Comparison of ENCODE assay signal across 14 mouse cellular contexts in genomic region chr8:60810955-60811354, GRCm38 (mm10).
A peak's percentile ranks its signal among the peaks of the same experiment; 100 is the strongest.
DNase-seq lines count a peak whose midpoint lies in the region; ATAC-seq and TF ChIP-seq lines count a peak whose summit lies in the region.
"Had no signal": no experiment of that assay in that cellular context is flagged by ENCODE, and none has a peak within 500 bp of the region (broad histone marks: within the 10 kb centered on the region; RNA-seq: fewer than 3 reads in every experiment).

No protein-coding gene starts in this region.

- H3K9me3 ChIP-seq in midbrain, embryonic 11.5 days (ENCODE audit: control insufficient read depth, low read length): no peaks in the 10 kb centered on the region
- H3K9me3 ChIP-seq in midbrain, embryonic 10.5 days (replicated peaks): no peaks in the 10 kb centered on the region
- no peaks in the 10 kb centered on the region for H3K9me3 ChIP-seq in forebrain, embryonic 14.5 days (replicated peaks; ENCODE audit: control insufficient read depth, low read length)
- no peaks in the 10 kb centered on the region for H3K9me3 ChIP-seq in hindbrain, postnatal 0 days (ENCODE audit: low read length)
- H3K9me3 ChIP-seq in liver, embryonic 11.5 days (ENCODE audit: control insufficient read depth, low read length): no peaks in the 10 kb centered on the region
- H3K9me3 ChIP-seq: embryonic facial prominence, embryonic 12.5 days; heart, embryonic 13.5 days; limb, embryonic 13.5 days had no signal

- H3K4me2 ChIP-seq in midbrain, embryonic 11.5 days: no peak overlapping the region
- H3K4me2 ChIP-seq in forebrain, embryonic 14.5 days (ENCODE audit: low read length): no peak overlapping the region
- no peak overlapping the region for H3K4me2 ChIP-seq in hindbrain, postnatal 0 days (ENCODE audit: low read depth, low read length)
- H3K4me2 ChIP-seq in liver, embryonic 11.5 days: no peak overlapping the region
- H3K4me2 ChIP-seq: embryonic facial prominence, embryonic 12.5 days; heart, embryonic 13.5 days; limb, embryonic 13.5 days had no signal

- no peaks in the 10 kb centered on the region for H3K4me1 ChIP-seq in midbrain, embryonic 11.5 days (ENCODE audit: control insufficient read depth, insufficient read depth, low read length)
- H3K4me1 ChIP-seq in midbrain, embryonic 10.5 days: peaks cover 7% of the 10 kb centered on the region; the same call in 1 of the 2 replicates
- 0 out of 2 replicates have a peak, but pooled peaks cover 4% of the 10 kb centered on the region for H3K4me1 ChIP-seq in forebrain, embryonic 14.5 days (ENCODE audit: control insufficient read depth, insufficient read depth, low read length)
- no peaks in the 10 kb centered on the region for H3K4me1 ChIP-seq in hindbrain, postnatal 0 days (ENCODE audit: insufficient read depth, low read length)
- no peaks in the 10 kb centered on the region for H3K4me1 ChIP-seq in liver, embryonic 11.5 days (replicated peaks; ENCODE audit: control insufficient read depth, insufficient read depth, low read length)
- H3K4me1 ChIP-seq: embryonic facial prominence, embryonic 12.5 days; heart, embryonic 13.5 days; limb, embryonic 13.5 days had no signal

- peak; percentile 64; the same call in 1 of the 2 replicates for ATAC-seq in midbrain, embryonic 11.5 days (ENCODE audit: low FRiP score)
- ATAC-seq in forebrain, embryonic 14.5 days: peak; percentile 54; the same call in 1 of the 2 replicates
- peak; percentile 82 for ATAC-seq in hindbrain, postnatal 0 days
- no peak for ATAC-seq in liver, embryonic 11.5 days (replicated peaks; ENCODE audit: low FRiP score)

- TF ChIP-seq CTCF in hindbrain, postnatal 0 days (IDR thresholded peaks at IDR 0.05; ENCODE audit: low read depth): no peak

- WGBS in midbrain, embryonic 11.5 days: 44% methylated on average over 4 of the region's 4 CpGs
- 48% methylated on average over 4 of the region's 4 CpGs for WGBS in midbrain, embryonic 10.5 days
- 8% methylated on average over 4 of the region's 4 CpGs for WGBS in forebrain, embryonic 14.5 days
- WGBS in hindbrain, postnatal 0 days: 11% methylated on average over 4 of the region's 4 CpGs
- 82% methylated on average over 4 of the region's 4 CpGs for WGBS in liver, embryonic 11.5 days

- no peaks in the 10 kb centered on the region for H3K27me3 ChIP-seq in midbrain, embryonic 11.5 days (ENCODE audit: control insufficient read depth, insufficient read depth, low read length)
- no peaks in the 10 kb centered on the region for H3K27me3 ChIP-seq in midbrain, embryonic 10.5 days (ENCODE audit: low read depth, poor library complexity, severe bottlenecking)
- H3K27me3 ChIP-seq in forebrain, embryonic 14.5 days (replicated peaks; ENCODE audit: control insufficient read depth, insufficient read depth, low read length): no peaks in the 10 kb centered on the region
- no peaks in the 10 kb centered on the region for H3K27me3 ChIP-seq in hindbrain, postnatal 0 days (ENCODE audit: insufficient read depth, low read length)
- H3K27me3 ChIP-seq in liver, embryonic 11.5 days (replicated peaks; ENCODE audit: control insufficient read depth, insufficient read depth, low read length): no peaks in the 10 kb centered on the region
- H3K27me3 ChIP-seq: embryonic facial prominence, embryonic 12.5 days; heart, embryonic 13.5 days; limb, embryonic 13.5 days had no signal

- H3K9ac ChIP-seq in midbrain, embryonic 11.5 days (ENCODE audit: low read length): no peak overlapping the region
- no peak overlapping the region for H3K9ac ChIP-seq in forebrain, embryonic 14.5 days (ENCODE audit: low read length)
- H3K9ac ChIP-seq in hindbrain, postnatal 0 days (replicated peaks; ENCODE audit: low read length): no peak overlapping the region
- no peak overlapping the region for H3K9ac ChIP-seq in liver, embryonic 11.5 days (ENCODE audit: low read depth, low read length)
- H3K9ac ChIP-seq: embryonic facial prominence, embryonic 12.5 days; heart, embryonic 13.5 days; limb, embryonic 13.5 days had no signal

- no peak overlapping the region for H3K27ac ChIP-seq in midbrain, embryonic 11.5 days (ENCODE audit: low read depth, low read length)
- no peak overlapping the region for H3K27ac ChIP-seq in midbrain, embryonic 10.5 days (replicated peaks)
- no peak overlapping the region for H3K27ac ChIP-seq in forebrain, embryonic 14.5 days (ENCODE audit: low read depth, low read length)
- H3K27ac ChIP-seq in hindbrain, postnatal 0 days: no peak overlapping the region
- H3K27ac ChIP-seq in liver, embryonic 11.5 days (ENCODE audit: low read depth, low read length): no peak overlapping the region
- H3K27ac ChIP-seq: embryonic facial prominence, embryonic 12.5 days; heart, embryonic 13.5 days; limb, embryonic 13.5 days had no signal

- no peaks in the 10 kb centered on the region for H3K36me3 ChIP-seq in midbrain, embryonic 11.5 days (ENCODE audit: control insufficient read depth, insufficient read depth, low read length)
- H3K36me3 ChIP-seq in midbrain, embryonic 10.5 days: no peaks in the 10 kb centered on the region
- H3K36me3 ChIP-seq in forebrain, embryonic 14.5 days (ENCODE audit: control insufficient read depth, insufficient read depth, low read length): no peaks in the 10 kb centered on the region
- H3K36me3 ChIP-seq in hindbrain, postnatal 0 days (ENCODE audit: insufficient read depth, low read length): no peaks in the 10 kb centered on the region
- H3K36me3 ChIP-seq in liver, embryonic 11.5 days (ENCODE audit: control insufficient read depth, insufficient read depth, low read length): no peaks in the 10 kb centered on the region
- H3K36me3 ChIP-seq: embryonic facial prominence, embryonic 12.5 days; heart, embryonic 13.5 days; limb, embryonic 13.5 days had no signal

- peak; percentile 84 for DNase-seq in midbrain, embryonic 11.5 days (ENCODE audit: low spot score, missing footprints)
- DNase-seq in midbrain, embryonic 10.5 days (ENCODE audit: low spot score): no peak
- DNase-seq in forebrain, embryonic 14.5 days (ENCODE audit: low spot score): peak; percentile 50
- DNase-seq in hindbrain, postnatal 0 days (ENCODE audit: low spot score): peak; percentile 50
- peak; percentile 43 for DNase-seq in retina, embryonic 14.5 days (ENCODE audit: low spot score)
- DNase-seq in liver, embryonic 11.5 days (ENCODE audit: low spot score): no peak
- no peak for DNase-seq in cerebellum, adult 11-12 months
- DNase-seq in cerebellum, adult 9-11 months: no peak
- DNase-seq: cerebellum, adult 9-10 months; kidney, adult 9 months; lung, adult 2 months had no signal

- H3K4me3 ChIP-seq in midbrain, embryonic 11.5 days (ENCODE audit: low read depth, low read length): no peak overlapping the region
- no peak overlapping the region for H3K4me3 ChIP-seq in midbrain, embryonic 10.5 days
- no peak overlapping the region for H3K4me3 ChIP-seq in forebrain, embryonic 14.5 days (ENCODE audit: low read depth, low read length)
- no peak overlapping the region for H3K4me3 ChIP-seq in hindbrain, postnatal 0 days (ENCODE audit: low read length)
- H3K4me3 ChIP-seq in liver, embryonic 11.5 days (ENCODE audit: low read depth, low read length): no peak overlapping the region
- H3K4me3 ChIP-seq: embryonic facial prominence, embryonic 12.5 days; heart, embryonic 13.5 days; limb, embryonic 13.5 days had no signal

Comparison
In these comparisons a context has a peak if more than half of its experiments do, and no peak if none do; other contexts are left out.
1. DNase-seq: peak in midbrain, embryonic 11.5 days (single experiment), forebrain, embryonic 14.5 days (single experiment), hindbrain, postnatal 0 days (single experiment) and retina, embryonic 14.5 days (single experiment); none in midbrain, embryonic 10.5 days (single experiment), liver, embryonic 11.5 days (single experiment), cerebellum, adult 11-12 months (single experiment) and cerebellum, adult 9-11 months (single experiment).